Comparison of ENCODE assay signal across 9 mouse cellular contexts in genomic region chr1:136116183-136116582, GRCm38 (mm10). TPM values are rescaled to one million over a fixed set of nuclear protein-coding genes. Genes with fewer than 3 reads are reported as not detected.
DNase-seq lines count a peak whose midpoint lies in the region; ATAC-seq and TF ChIP-seq lines count a peak whose summit lies in the region.
"Had no signal": no experiment of that assay in that cellular context is flagged by ENCODE, and none has a peak within 500 bp of the region (broad histone marks: within the 10 kb centered on the region; RNA-seq: fewer than 3 reads in every experiment).

No protein-coding gene starts in this region.

- 15% methylated on average over 3 of the region's 3 CpGs for WGBS in intestine, postnatal 0 days
- WGBS in intestine, embryonic 16.5 days, result 24% methylated on average over 3 of the region's 3 CpGs
- WGBS in liver, postnatal 0 days (ENCODE audit: insufficient replicate concordance), result 14% methylated on average over 3 of the region's 3 CpGs

- ATAC-seq in intestine, postnatal 0 days, result no peak
- ATAC-seq in intestine, embryonic 16.5 days, result no peak
- ATAC-seq in liver, postnatal 0 days, result 0 out of 2 replicates have a peak, but pooled peaks have one; percentile 29

- H3K27ac ChIP-seq in intestine, postnatal 0 days (ENCODE audit: low read depth, low read length), result no peak overlapping the region
- H3K27ac ChIP-seq in intestine, embryonic 16.5 days (ENCODE audit: low read length), result no peak overlapping the region
- H3K27ac ChIP-seq in liver, postnatal 0 days (ENCODE audit: low read depth), result no peak overlapping the region
- H3K27ac ChIP-seq: embryonic facial prominence, embryonic 15.5 days had no signal

- peak; percentile 91 for TF ChIP-seq CTCF in intestine, postnatal 0 days (IDR thresholded peaks at IDR 0.05; ENCODE audit: low read depth)
- TF ChIP-seq CTCF in liver, postnatal 0 days (IDR thresholded peaks at IDR 0.05; ENCODE audit: low read depth), result peak; percentile 89

- H3K9ac ChIP-seq in intestine, postnatal 0 days (ENCODE audit: low read depth, low read length), result no peak overlapping the region
- no peak overlapping the region for H3K9ac ChIP-seq in intestine, embryonic 16.5 days (ENCODE audit: low read depth, low read length)
- no peak overlapping the region for H3K9ac ChIP-seq in liver, postnatal 0 days (replicated peaks)
- H3K9ac ChIP-seq: embryonic facial prominence, embryonic 15.5 days had no signal

- no peaks in the 10 kb centered on the region for H3K36me3 ChIP-seq in intestine, postnatal 0 days (ENCODE audit: control insufficient read depth, insufficient read depth)
- no peaks in the 10 kb centered on the region for H3K36me3 ChIP-seq in intestine, embryonic 16.5 days (ENCODE audit: control insufficient read depth, insufficient read depth, low read length)
- H3K36me3 ChIP-seq in liver, postnatal 0 days (replicated peaks; ENCODE audit: insufficient read depth, low read length), result no peaks in the 10 kb centered on the region
- H3K36me3 ChIP-seq: embryonic facial prominence, embryonic 15.5 days had no signal

- DNase-seq in A20 (ENCODE audit: low read depth, low spot score), result peak; percentile 80
- DNase-seq in CD8-positive naive resting alpha-beta T cell, adult 2 months (ENCODE audit: low read depth in 2 of 2, low spot score in 2 of 2), result peak; percentile 81 to 88
- peak; percentile 33 to 40 for DNase-seq in cerebellum, postnatal 36 days
- DNase-seq in liver, postnatal 0 days, result peak; percentile 79
- DNase-seq in right cerebral cortex, postnatal 4 days, result peak; percentile 63
- DNase-seq in layer of hippocampus, postnatal 36 days, result no peak

- no peak for TF ChIP-seq EP300 in liver, postnatal 0 days (IDR thresholded peaks at IDR 0.05; ENCODE audit: low read depth)

- no peak overlapping the region for H3K4me2 ChIP-seq in intestine, postnatal 0 days (replicated peaks; ENCODE audit: low read depth)
- no peak overlapping the region for H3K4me2 ChIP-seq in intestine, embryonic 16.5 days (ENCODE audit: low read depth, low read length)
- no peak overlapping the region for H3K4me2 ChIP-seq in liver, postnatal 0 days (ENCODE audit: low read depth, low read length)
- H3K4me2 ChIP-seq: embryonic facial prominence, embryonic 15.5 days had no signal

- no peaks in the 10 kb centered on the region for H3K27me3 ChIP-seq in intestine, postnatal 0 days (replicated peaks; ENCODE audit: control insufficient read depth, insufficient read depth, low read length)
- H3K27me3 ChIP-seq in intestine, embryonic 16.5 days (replicated peaks; ENCODE audit: control insufficient read depth, insufficient read depth, low read length), result no peaks in the 10 kb centered on the region
- H3K27me3 ChIP-seq in liver, postnatal 0 days (ENCODE audit: insufficient read depth, low read length), result 0 out of 2 replicates have a peak, but pooled peaks cover 3% of the 10 kb centered on the region
- H3K27me3 ChIP-seq: embryonic facial prominence, embryonic 15.5 days had no signal

- peaks cover 8% of the 10 kb centered on the region; the same call in 1 of the 2 replicates for H3K4me1 ChIP-seq in intestine, postnatal 0 days (replicated peaks; ENCODE audit: control insufficient read depth, insufficient read depth, low read length)
- H3K4me1 ChIP-seq in intestine, embryonic 16.5 days (ENCODE audit: control insufficient read depth, insufficient read depth, low read length), result peaks cover 12% of the 10 kb centered on the region
- peaks cover 14% of the 10 kb centered on the region for H3K4me1 ChIP-seq in liver, postnatal 0 days (ENCODE audit: insufficient read depth)

- no peak overlapping the region for H3K4me3 ChIP-seq in intestine, postnatal 0 days (ENCODE audit: low read depth, low read length)
- no peak overlapping the region for H3K4me3 ChIP-seq in intestine, embryonic 16.5 days (ENCODE audit: low read length)
- H3K4me3 ChIP-seq in liver, postnatal 0 days (ENCODE audit: low read depth, low read length), result no peak overlapping the region
- H3K4me3 ChIP-seq: embryonic facial prominence, embryonic 15.5 days had no signal

- H3K9me3 ChIP-seq in intestine, postnatal 0 days (ENCODE audit: control insufficient read depth), result no peaks in the 10 kb centered on the region
- no peaks in the 10 kb centered on the region for H3K9me3 ChIP-seq in intestine, embryonic 16.5 days (ENCODE audit: control insufficient read depth, low read length)
- no peaks in the 10 kb centered on the region for H3K9me3 ChIP-seq in liver, postnatal 0 days (ENCODE audit: low read length)
- H3K9me3 ChIP-seq: embryonic facial prominence, embryonic 15.5 days had no signal

RNA-seq across cellular contexts. Expression of gene Kif21b, which starts 15.0 kb away (rescaled TPM):
- polyA plus RNA-seq in intestine, postnatal 0 days (2015; fragmentation: Nextera tagmentation; extraction: Ambion mirVana), result 5.5 and 6.4 TPM in 2 replicates
- 4.3 and 4.8 TPM in 2 replicates for polyA plus RNA-seq in intestine, embryonic 16.5 days (2015; fragmentation: Nextera tagmentation; extraction: Ambion mirVana)
- polyA plus RNA-seq in liver, postnatal 0 days (2015; fragmentation: Nextera tagmentation; extraction: Ambion mirVana), result 0.91 and 1.1 TPM in 2 replicates
- total RNA-seq in layer of hippocampus, postnatal 36 days (2021), result 10 to 100 TPM; 34.5 to 36.2 TPM

Comparison
In these comparisons a context has a peak if more than half of its experiments do, and no peak if none do; other contexts are left out.
1. DNase-seq: peak in A20 (single experiment), CD8-positive naive resting alpha-beta T cell, adult 2 months (2 of 2), cerebellum, postnatal 36 days (2 of 2), liver, postnatal 0 days (single experiment) and right cerebral cortex, postnatal 4 days (single experiment); none in layer of hippocampus, postnatal 36 days (0 of 2).